Mouse (Mus musculus) olfactory bulb, adult 2 months (tissue): ENCODE data around the gene Hes2.

Source experiments
- CTCF ChIP-seq: fragments of 200-500 bp; IDR thresholded peaks from 2 replicates; pipeline ENCODE4 v1.5.1; 2012; ENCODE audit warnings: low read depth, mild to moderate bottlenecking, low read length, moderate library complexity; ENCODE audit not compliant: insufficient read depth
- POLR2A ChIP-seq: fragments of 200-500 bp; IDR thresholded peaks from 2 replicates; pipeline ENCODE4 v1.6.1; 2012; ENCODE audit warnings: mild to moderate bottlenecking, low read depth, low read length, moderate library complexity; ENCODE audit not compliant: insufficient read depth

GRCm38 (mm10) chr4:152171543-152171942 lies 12.9 kb downstream of the Hes2 start:
- no peak for TF ChIP-seq CTCF
- TF ChIP-seq POLR2A, result no peak
